Mouse (Mus musculus) kidney, embryonic 16.5 days (tissue): ENCODE measurements at regions not wholly inside any gene's neighbourhood (a gene's known extent, or its start where the extent isn't known, plus 50 kb on each side); places are given as distances from the start of the nearest gene placed in this dataset.

ENCODE experiments used
- ATAC-seq: fragments of 200-750 bp; cut with Nextera tagmentation; 2 replicates; pipeline ENCODE4 v1.8.0; 2017; ENCODE audit warnings: moderate TSS enrichment; ENCODE audit not compliant: low FRiP score, low TSS enrichment
- H3K27ac ChIP-seq: fragments of 300-500 bp; sonication (generic); 2 replicates; pipeline ENCODE4 v1.5.1; 2014; ENCODE audit warnings: low read length
- H3K27me3 ChIP-seq: fragments of 300-500 bp; sonication (generic); 2 replicates; pipeline ENCODE4 v1.6.1; 2014; ENCODE audit warnings: low read length, control low read depth, mixed read lengths; ENCODE audit not compliant: insufficient read depth
- H3K36me3 ChIP-seq: fragments of 300-500 bp; sonication (generic); 2 replicates; pipeline ENCODE4 v1.6.1; 2014; ENCODE audit warnings: low read length, control low read depth, mixed read lengths; ENCODE audit not compliant: insufficient read depth
- H3K4me1 ChIP-seq: fragments of 300-500 bp; sonication (generic); 2 replicates; pipeline ENCODE4 v1.6.1; 2014; ENCODE audit warnings: low read length, control low read depth, mixed read lengths; ENCODE audit not compliant: insufficient read depth
- H3K4me2 ChIP-seq: fragments of 300-500 bp; sonication (generic); replicated peaks from 2 replicates; pipeline ENCODE4 v1.6.1; 2014; ENCODE audit warnings: low read depth, low read length
- H3K4me3 ChIP-seq: fragments of 300-500 bp; sonication (generic); 2 replicates; pipeline ENCODE4 v1.5.1; 2014; ENCODE audit warnings: mild to moderate bottlenecking, low read length
- H3K9ac ChIP-seq: fragments of 300-500 bp; sonication (generic); replicated peaks from 2 replicates; pipeline ENCODE4 v1.6.1; 2014; ENCODE audit warnings: low read length
- H3K9me3 ChIP-seq: fragments of 300-500 bp; sonication (generic); 2 replicates; pipeline ENCODE4 v1.6.1; 2016; ENCODE audit warnings: low read length, control low read depth
- WGBS: fragments of 180-500 bp; shearing (Covaris S2); extraction: QIAGEN DNeasy Blood & Tissue Kit; methylation state at CpG from one replicate; pipeline ENCODE4 v1.1.7; 2014; 5-methylcytosine and 5-hydroxymethylcytosine counted together

DNA sequence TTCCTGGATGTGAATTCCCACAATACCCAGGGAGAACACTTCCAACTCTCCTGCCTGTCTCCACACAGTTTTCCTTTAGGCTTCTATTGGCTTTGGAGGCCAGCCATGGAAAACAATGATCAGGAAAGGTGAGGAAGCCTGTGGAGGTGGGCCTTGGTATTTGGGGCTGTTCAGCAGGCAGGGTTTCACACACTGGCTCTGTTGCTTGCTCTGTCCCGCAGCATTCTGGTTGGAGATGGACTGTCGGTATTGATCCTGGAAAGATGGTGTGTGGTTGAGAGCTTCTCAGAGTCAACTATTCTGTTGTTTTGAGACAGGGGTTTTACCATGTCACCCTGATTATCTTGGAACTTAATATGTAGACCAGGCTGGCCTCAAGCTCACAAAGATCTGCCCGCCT, 251.6 kb upstream of the Tle3 start:
- ATAC-seq, result no peak
- Histone ChIP-seq H3K36me3 (no peaks in the 10 kb centered on the region), H3K4me2 (no peak overlapping the region), H3K27me3 (peaks cover 11% of the 10 kb centered on the region; the same call in 1 of the 2 replicates), H3K4me3 (no peak overlapping the region), H3K4me1 (no peaks in the 10 kb centered on the region), H3K27ac (no peak overlapping the region), H3K9ac (no peak overlapping the region), H3K9me3 (no peaks in the 10 kb centered on the region)
- WGBS, result 84% methylated on average over 3 of the region's 3 CpGs

- ATAC-seq, result no peak
- Histone ChIP-seq H3K36me3 (no peaks in the 10 kb centered on the region), H3K9me3 (no peaks in the 10 kb centered on the region), H3K27ac (no peak overlapping the region), H3K4me3 (no peak overlapping the region), H3K4me2 (no peak overlapping the region), H3K9ac (no peak overlapping the region), H3K4me1 (no peaks in the 10 kb centered on the region), H3K27me3 (peaks cover 12% of the 10 kb centered on the region; the same call in 1 of the 2 replicates)
- WGBS, result 51% methylated on average over 10 of the region's 10 CpGs
Observed at GRCm38 (mm10) chr9:61120931-61121391, 251.2 kb upstream of the Tle3 start.

- Histone ChIP-seq H3K4me1 (no peaks in the 10 kb centered on the region), H3K9me3 (no peaks in the 10 kb centered on the region), H3K9ac (no peak overlapping the region), H3K36me3 (no peaks in the 10 kb centered on the region), H3K4me2 (no peak overlapping the region), H3K4me3 (no peak overlapping the region), H3K27ac (no peak overlapping the region), H3K27me3 (peaks cover 18% of the 10 kb centered on the region; the same call in 1 of the 2 replicates)
- no peak for ATAC-seq
Observed at GRCm38 (mm10) chr9:61123431-61123830, 248.7 kb upstream of the Tle3 start.

DNA sequence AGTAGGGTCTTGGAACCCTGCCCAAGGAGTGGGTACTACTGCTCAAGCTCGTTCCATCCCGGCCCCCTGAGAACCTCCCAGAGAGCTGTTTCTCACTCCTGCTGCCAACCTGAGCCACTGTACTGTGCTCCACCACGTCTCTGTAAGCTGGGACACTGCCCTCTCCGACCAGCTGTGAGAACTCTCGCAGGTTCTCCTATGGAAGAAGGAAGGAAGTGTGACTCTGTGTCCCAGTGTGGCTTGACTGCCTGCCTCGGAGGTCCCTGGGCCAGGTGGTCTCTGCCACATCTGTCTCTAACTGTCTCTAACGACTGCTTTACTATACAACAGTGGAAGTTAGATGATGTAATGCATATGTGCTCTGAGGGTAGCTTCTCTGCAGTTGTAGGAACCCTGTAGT, 246.4 kb upstream of the Tle3 start:
- Histone ChIP-seq H3K9ac (no peak overlapping the region), H3K27ac (no peak overlapping the region), H3K27me3 (peaks cover 18% of the 10 kb centered on the region; the same call in 1 of the 2 replicates), H3K4me1 (no peaks in the 10 kb centered on the region), H3K4me2 (no peak overlapping the region), H3K4me3 (no peak overlapping the region), H3K9me3 (no peaks in the 10 kb centered on the region), H3K36me3 (no peaks in the 10 kb centered on the region)
- WGBS, result 61% methylated on average over 7 of the region's 7 CpGs
- no peak for ATAC-seq

DNA sequence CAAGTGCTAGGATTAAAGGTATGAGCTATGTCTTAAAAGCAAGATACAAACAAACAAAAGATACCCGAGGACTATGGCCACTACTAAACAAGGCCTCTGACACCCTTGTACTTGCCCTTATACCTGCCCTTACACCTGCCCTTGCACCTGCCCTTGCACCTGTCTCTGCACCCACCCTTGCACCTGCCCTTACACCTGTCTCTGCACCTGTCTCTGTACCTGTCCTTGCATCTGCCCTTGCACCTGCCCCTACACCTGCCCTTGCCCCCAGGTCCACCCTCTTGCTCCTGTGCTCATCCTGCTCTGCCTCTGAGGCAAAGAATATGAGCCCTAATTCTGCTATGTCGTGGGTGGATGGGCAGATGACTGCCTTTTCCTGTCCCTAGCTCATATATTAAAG, 244.1 kb upstream of the Tle3 start:
- H3K27me3 ChIP-seq, result peaks cover 16% of the 10 kb centered on the region
- H3K27ac ChIP-seq, result no peak overlapping the region
- ATAC-seq, result no peak
- no peak overlapping the region for H3K4me3 ChIP-seq
- no peaks in the 10 kb centered on the region for H3K9me3 ChIP-seq
- H3K9ac ChIP-seq, result no peak overlapping the region
- no peaks in the 10 kb centered on the region for H3K36me3 ChIP-seq
- WGBS, result 62% methylated on average over 2 of the region's 2 CpGs
- H3K4me2 ChIP-seq, result no peak overlapping the region
- no peaks in the 10 kb centered on the region for H3K4me1 ChIP-seq

- Histone ChIP-seq H3K4me3 (no peak overlapping the region), H3K9me3 (no peaks in the 10 kb centered on the region), H3K36me3 (no peaks in the 10 kb centered on the region), H3K9ac (no peak overlapping the region), H3K27me3 (peaks cover 16% of the 10 kb centered on the region), H3K4me1 (no peaks in the 10 kb centered on the region), H3K27ac (no peak overlapping the region), H3K4me2 (no peak overlapping the region)
- ATAC-seq, result no peak
- 63% methylated on average over 5 of the region's 5 CpGs for WGBS
Observed at GRCm38 (mm10) chr9:61129186-61129585, 243.0 kb upstream of the Tle3 start.

DNA sequence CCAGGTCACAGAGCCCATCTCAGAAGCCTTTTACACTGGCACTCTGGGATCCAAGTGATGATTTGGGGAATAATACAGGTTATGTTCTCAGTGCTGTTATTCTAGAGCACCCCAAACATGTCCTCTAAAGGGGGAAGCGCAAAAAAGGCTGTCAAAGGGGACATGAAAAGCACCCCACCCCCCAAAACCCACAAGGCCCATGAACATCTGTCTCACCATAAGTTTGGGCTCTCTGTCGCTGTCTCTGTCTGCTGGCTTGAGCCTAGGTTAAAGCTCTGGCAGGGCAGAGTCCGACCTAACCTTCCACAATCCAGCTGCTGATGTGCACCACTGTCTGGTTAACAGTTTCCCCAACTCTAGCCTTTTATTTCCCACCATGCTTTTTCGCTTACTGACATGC, 241.3 kb upstream of the Tle3 start:
- H3K4me2 ChIP-seq, result no peak overlapping the region
- no peaks in the 10 kb centered on the region for H3K9me3 ChIP-seq
- WGBS, result 77% methylated on average over 4 of the region's 4 CpGs
- no peak overlapping the region for H3K27ac ChIP-seq
- no peak for ATAC-seq
- peaks cover 12% of the 10 kb centered on the region for H3K27me3 ChIP-seq
- H3K36me3 ChIP-seq, result no peaks in the 10 kb centered on the region
- H3K9ac ChIP-seq, result no peak overlapping the region
- H3K4me3 ChIP-seq, result no peak overlapping the region
- peaks cover 4% of the 10 kb centered on the region for H3K4me1 ChIP-seq

- Histone ChIP-seq H3K4me3 (no peak overlapping the region), H3K4me1 (peaks cover 5% of the 10 kb centered on the region), H3K27me3 (peaks cover 2% of the 10 kb centered on the region; the same call in 1 of the 2 replicates), H3K27ac (no peak overlapping the region), H3K9me3 (no peaks in the 10 kb centered on the region), H3K36me3 (no peaks in the 10 kb centered on the region), H3K4me2 (no peak overlapping the region), H3K9ac (no peak overlapping the region)
- no peak for ATAC-seq
- WGBS, result 57% methylated on average over 9 of the region's 10 CpGs
Observed at GRCm38 (mm10) chr9:61135263-61135882, 236.8 kb upstream of the Tle3 start.

DNA sequence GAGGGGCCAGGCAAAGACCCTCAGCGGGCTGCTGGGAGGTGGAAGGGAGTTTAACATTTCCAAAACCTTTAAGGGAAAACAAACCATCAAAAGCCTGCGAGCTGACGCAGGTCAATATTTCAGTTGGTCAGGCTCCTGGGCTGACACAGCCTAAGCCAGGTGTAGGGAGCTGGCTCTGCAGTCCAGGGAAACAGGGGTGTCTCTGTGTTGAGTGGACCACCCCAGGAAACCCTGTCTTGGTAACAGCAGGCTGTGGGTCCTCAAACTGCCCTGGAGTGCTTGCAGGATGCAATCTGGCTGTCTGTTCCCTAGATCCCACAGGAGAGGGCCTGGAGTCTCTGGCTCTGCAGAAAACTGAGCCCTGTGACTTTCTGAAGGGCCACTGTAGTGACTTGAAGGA, 236.2 kb upstream of the Tle3 start:
- H3K9ac ChIP-seq, result no peak overlapping the region

GRCm38 (mm10) chr9:61138741-61139368, 233.3 kb upstream of the Tle3 start:
- Histone ChIP-seq H3K27ac (no peak overlapping the region), H3K4me3 (no peak overlapping the region), H3K4me1 (peaks cover 5% of the 10 kb centered on the region), H3K36me3 (no peaks in the 10 kb centered on the region), H3K27me3 (no peaks in the 10 kb centered on the region), H3K9ac (no peak overlapping the region), H3K4me2 (no peak overlapping the region), H3K9me3 (no peaks in the 10 kb centered on the region)
- WGBS, result 49% methylated on average over 11 of the region's 11 CpGs
- ATAC-seq, result 0 out of 2 replicates have a peak, but pooled peaks have one; percentile 42

More for the DNA sequence above, 236.2 kb upstream of the Tle3 start:
- H3K27me3 ChIP-seq, result peaks cover 2% of the 10 kb centered on the region; the same call in 1 of the 2 replicates
- H3K4me2 ChIP-seq, result no peak overlapping the region
- no peaks in the 10 kb centered on the region for H3K36me3 ChIP-seq
- no peak overlapping the region for H3K4me3 ChIP-seq
- no peaks in the 10 kb centered on the region for H3K9me3 ChIP-seq
- H3K27ac ChIP-seq, result no peak overlapping the region
- 49% methylated on average over 3 of the region's 3 CpGs for WGBS
- H3K4me1 ChIP-seq, result peaks cover 5% of the 10 kb centered on the region
- no peak; the same call in 1 of the 2 replicates for ATAC-seq
